18 mouse cellular contexts compared by ENCODE assay signal in genomic region chr16:91026290-91026689, GRCm38 (mm10). TPM values are rescaled to one million over a fixed set of nuclear protein-coding genes. Genes with fewer than 3 reads are reported as not detected.
A peak's percentile ranks its signal among the peaks of the same experiment; 100 is the strongest.
DNase-seq lines count a peak whose midpoint lies in the region; ATAC-seq and TF ChIP-seq lines count a peak whose summit lies in the region.
"Had no signal": no experiment of that assay in that cellular context is flagged by ENCODE, and none has a peak within 500 bp of the region (broad histone marks: within the 10 kb centered on the region; RNA-seq: fewer than 3 reads in every experiment).

No protein-coding gene starts in this region.

- no peaks in the 10 kb centered on the region; the same call in 1 of the 2 replicates for H3K36me3 ChIP-seq in heart, adult 2 months (ENCODE audit: control insufficient read depth, insufficient read depth, low read length)

- H3K4me3 ChIP-seq in heart, adult 2 months: no peak overlapping the region

- no peak for DNase-seq in frontal cortex, postnatal 10 days (ENCODE audit: low spot score in 2 of 2)
- peak; percentile 61 for DNase-seq in heart, adult 11 months
- no peak for DNase-seq in heart, adult 2 months
- DNase-seq: adrenal gland, adult 2 months; adrenal gland, adult 8-10 months; adrenal gland, postnatal 10 days; adrenal gland, postnatal 14 days; adrenal gland, postnatal 25 days; adrenal gland, postnatal 36 days; B cell, adult 2 months; cerebellum, adult 11 months; cerebellum, adult 11-12 months; cerebellum, adult 18-20 months had no signal

- H3K9ac ChIP-seq in heart, adult 2 months (ENCODE audit: low read depth, low read length): no peak overlapping the region

- intact Hi-C loops in heart, adult 2 months (cut with DNase I): no loop called here

- TF ChIP-seq POLR2A in heart, adult 2 months (IDR thresholded peaks at IDR 0.05; ENCODE audit: insufficient read depth, low read depth, low read length): no peak

- TF ChIP-seq CTCF in heart, adult 2 months (IDR thresholded peaks at IDR 0.05): no peak

- TF ChIP-seq EP300 in heart, adult 2 months (IDR thresholded peaks at IDR 0.05; ENCODE audit: insufficient read depth, low read depth, low read length): no peak

- 81% methylated on average over 4 of the region's 4 CpGs for WGBS in heart, adult 2 months

- ATAC-seq in frontal cortex, adult (ENCODE audit: low TSS enrichment): peak; percentile 78
- ATAC-seq: activated CD4-positive, CD25-positive, alpha-beta regulatory T cell, adult 4 months; CD4-positive, CD25-positive, alpha-beta regulatory T cell, adult 4 months; Patski had no signal

- no peaks in the 10 kb centered on the region for H3K4me1 ChIP-seq in heart, adult 2 months (ENCODE audit: control insufficient read depth, insufficient read depth, low read length)

- no peaks in the 10 kb centered on the region for H3K79me2 ChIP-seq in heart, adult 2 months (replicated peaks; ENCODE audit: control insufficient read depth, insufficient read depth, low read length)

- no peaks in the 10 kb centered on the region for H3K27me3 ChIP-seq in heart, adult 2 months (ENCODE audit: control insufficient read depth, insufficient read depth, low read length)
- H3K27me3 ChIP-seq: CH12.LX, Patski had no signal

- no peak overlapping the region for H3K27ac ChIP-seq in heart, adult 2 months

RNA-seq across cellular contexts. Expression of gene Synj1, which starts 15.2 kb away (rescaled TPM):
- total RNA-seq in heart, adult 2 months (2021): 10 to 100 TPM; 28.7 to 28.9 TPM
- 21.2 and 23.4 TPM in 2 replicates for polyA plus RNA-seq in heart, adult 2 months (2012; rRNA removed)

RNA-seq across cellular contexts. Expression of gene Paxbp1, which starts 18.1 kb away (rescaled TPM):
- total RNA-seq in heart, adult 2 months (2021): 10 to 100 TPM; 11.6 to 12.0 TPM
- 10.2 and 27.2 TPM in 2 replicates for polyA plus RNA-seq in heart, adult 2 months (2012; rRNA removed)
